Mouse (Mus musculus): ENCODE results near the gene H2afj. TPM values are rescaled to one million over a fixed set of nuclear protein-coding genes. Genes with fewer than 3 reads are reported as not detected.

H2afj gene
- 98.3 and 103 TPM in 2 replicates for polyA plus RNA-seq (2015; fragmentation: Nextera tagmentation; extraction: Ambion mirVana)

DNA sequence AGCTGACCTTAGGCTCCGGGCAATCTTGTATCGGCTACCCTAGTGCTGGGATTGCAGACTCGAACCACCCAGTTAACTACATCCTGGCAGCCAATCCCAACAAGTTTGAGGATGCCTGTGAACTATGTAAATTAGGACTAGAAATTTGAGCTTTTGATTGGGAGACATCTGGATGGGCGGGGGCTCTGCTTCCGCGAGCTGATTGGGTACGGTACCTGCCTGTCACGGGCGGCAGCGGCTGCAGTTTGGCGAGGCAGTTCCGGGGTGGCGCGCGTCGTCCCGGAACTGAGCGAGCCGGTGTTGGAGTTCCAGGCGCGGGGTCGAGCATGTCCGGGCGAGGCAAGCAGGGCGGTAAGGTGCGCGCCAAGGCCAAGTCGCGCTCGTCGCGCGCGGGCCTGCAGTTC lies at the start of gene H2afj:
H2afj (plus strand) TSS at position 231 of the 404 bp plus-strand sequence.
- WGBS = under 1% methylated on average over 34 of the region's 34 CpGs
- H3K4me1 ChIP-seq = peaks cover 37% of the 10 kb centered on the region
- H3K27ac ChIP-seq = peak within 1 kb of the TSS; percentile 80

GRCm38 (mm10) chr6:136763912-136764311 lies 44.1 kb upstream of the H2afj start:
- no peak overlapping the region for H3K4me3 ChIP-seq
- WGBS = 72% methylated on average over 1 of the region's 1 CpGs
- H3K9me3 ChIP-seq = no peaks in the 10 kb centered on the region
- ATAC-seq (replicated peaks) = no peak
- no peak overlapping the region for H3K9ac ChIP-seq
- no peak overlapping the region for H3K27ac ChIP-seq
- no peaks in the 10 kb centered on the region for H3K36me3 ChIP-seq (replicated peaks)
- no peaks in the 10 kb centered on the region for H3K4me1 ChIP-seq
- H3K4me2 ChIP-seq = no peak overlapping the region
- no peaks in the 10 kb centered on the region for H3K27me3 ChIP-seq (replicated peaks)

More for the DNA sequence above, at the start of gene H2afj:
- Histone ChIP-seq H3K9me3 (no peaks in the 10 kb centered on the region), H3K4me3 (peak within 1 kb of the TSS; percentile 89), H3K27me3 (replicated peaks) (no peaks in the 10 kb centered on the region), H3K9ac (peak within 1 kb of the TSS; percentile 64), H3K36me3 (replicated peaks) (peaks cover 8% of the 10 kb centered on the region; the same call in 1 of the 2 replicates), H3K4me2 (peak within 1 kb of the TSS; percentile 77)
- ATAC-seq (replicated peaks) = peak; percentile 91

DNA sequence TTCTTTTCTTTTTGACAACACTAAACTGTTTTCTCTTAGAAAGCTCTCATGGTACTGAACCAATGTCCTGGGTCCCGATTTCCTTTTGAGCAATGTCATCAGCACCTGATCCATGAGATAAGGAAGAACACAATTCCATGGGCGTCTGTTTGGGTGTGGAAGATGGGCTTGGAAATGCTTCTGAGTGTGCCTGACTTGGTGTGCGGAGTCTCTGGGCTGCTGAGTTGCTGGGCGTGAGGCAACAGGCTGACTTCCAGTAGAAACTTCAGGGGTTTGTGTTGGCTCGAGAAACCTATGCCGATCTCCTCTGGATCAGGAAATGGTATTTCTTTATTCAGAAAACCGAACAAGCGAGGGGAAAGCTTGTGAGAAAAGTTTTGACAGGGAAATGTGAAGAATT lies 38.9 kb upstream of the H2afj start:
- H3K4me3 ChIP-seq = no peak overlapping the region
- H3K27me3 ChIP-seq (replicated peaks) = no peaks in the 10 kb centered on the region
- H3K4me1 ChIP-seq = no peaks in the 10 kb centered on the region
- ATAC-seq (replicated peaks) = no peak
- 88% methylated on average over 8 of the region's 8 CpGs for WGBS
- H3K9me3 ChIP-seq = no peaks in the 10 kb centered on the region
- H3K4me2 ChIP-seq = no peak overlapping the region
- no peak overlapping the region for H3K9ac ChIP-seq
- H3K27ac ChIP-seq = no peak overlapping the region
- H3K36me3 ChIP-seq (replicated peaks) = no peaks in the 10 kb centered on the region

DNA sequence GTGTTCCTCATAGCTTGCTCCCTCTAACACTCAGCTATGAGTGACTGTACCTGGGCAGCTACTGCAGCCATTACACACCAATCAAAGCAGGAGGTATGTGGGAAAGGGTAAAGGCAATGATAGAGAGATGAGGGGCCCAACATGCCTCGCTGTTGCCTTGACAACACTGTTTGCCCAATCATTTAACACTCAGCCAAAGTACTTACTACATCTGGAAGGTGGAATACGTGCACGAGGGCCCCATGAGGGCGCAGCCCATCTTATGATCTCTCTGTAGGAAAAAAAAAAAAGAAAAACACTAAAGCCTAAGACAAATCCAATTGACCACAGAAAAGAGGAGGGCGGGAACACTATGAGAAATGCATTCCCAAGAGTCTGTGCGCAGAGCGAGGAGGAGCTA lies 38.2 kb upstream of the H2afj start:
- no peak overlapping the region for H3K4me2 ChIP-seq
- H3K36me3 ChIP-seq (replicated peaks) = no peaks in the 10 kb centered on the region
- 80% methylated on average over 7 of the region's 7 CpGs for WGBS
- no peak for ATAC-seq (replicated peaks)
- H3K9me3 ChIP-seq = no peaks in the 10 kb centered on the region
- H3K27me3 ChIP-seq (replicated peaks) = no peaks in the 10 kb centered on the region
- no peak overlapping the region for H3K4me3 ChIP-seq
- H3K9ac ChIP-seq = no peak overlapping the region
- H3K27ac ChIP-seq = no peak overlapping the region
- no peaks in the 10 kb centered on the region for H3K4me1 ChIP-seq

- no peak overlapping the region for H3K27ac ChIP-seq
- no peak for ATAC-seq (replicated peaks)
- WGBS = 86% methylated on average over 1 of the region's 1 CpGs
- no peaks in the 10 kb centered on the region for H3K4me1 ChIP-seq
- H3K9ac ChIP-seq = no peak overlapping the region
- no peaks in the 10 kb centered on the region for H3K9me3 ChIP-seq
- no peaks in the 10 kb centered on the region for H3K27me3 ChIP-seq (replicated peaks)
- H3K4me3 ChIP-seq = no peak overlapping the region
- no peaks in the 10 kb centered on the region for H3K36me3 ChIP-seq (replicated peaks)
- H3K4me2 ChIP-seq = no peak overlapping the region
Measured at GRCm38 (mm10) chr6:136776392-136776791, 31.7 kb upstream of the H2afj start.

DNA sequence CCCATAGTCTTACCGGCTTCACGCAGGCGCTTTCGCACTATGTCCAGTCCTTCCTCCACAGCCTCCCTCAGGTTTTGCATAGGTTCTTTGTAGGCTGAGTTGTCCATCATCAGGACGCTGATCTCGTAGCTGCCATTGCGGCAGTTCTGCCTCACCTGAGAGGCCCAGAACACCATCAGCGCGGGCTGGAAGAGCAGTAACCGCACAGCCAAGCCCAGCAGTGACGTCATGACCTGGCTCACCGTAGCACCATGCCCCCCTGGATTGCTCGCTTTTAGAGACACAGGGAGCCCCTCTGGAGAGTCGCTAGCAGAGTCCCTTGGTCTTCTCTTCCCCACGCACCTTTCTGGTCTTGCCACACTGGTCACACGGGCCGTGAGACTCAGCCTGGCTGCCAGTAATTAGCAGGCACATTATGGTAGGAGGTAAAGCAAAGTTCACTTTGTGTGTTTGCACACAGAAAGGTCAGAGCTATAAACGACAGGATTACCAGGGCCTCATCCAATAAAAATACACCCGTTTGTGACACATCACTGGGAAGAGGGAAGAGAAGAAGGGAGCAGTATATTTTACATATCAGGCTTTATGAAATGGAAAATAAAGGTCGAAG lies 26.6 kb upstream of the H2afj start, which contains the start of gene Gucy2c:
Gucy2c (minus strand) TSS at position 389 of the 610 bp plus-strand sequence.
- H3K9ac ChIP-seq = no peak within 1 kb of the TSS
- no peaks in the 10 kb centered on the region for H3K27me3 ChIP-seq (replicated peaks)
- no peaks in the 10 kb centered on the region for H3K36me3 ChIP-seq (replicated peaks)
- 82% methylated on average over 20 of the region's 20 CpGs for WGBS
- no peak within 1 kb of the TSS for H3K4me2 ChIP-seq
- no peak within 1 kb of the TSS for H3K4me3 ChIP-seq
- H3K9me3 ChIP-seq = no peaks in the 10 kb centered on the region
- ATAC-seq (replicated peaks) = no peak
- H3K4me1 ChIP-seq = no peaks in the 10 kb centered on the region
- no peak within 1 kb of the TSS for H3K27ac ChIP-seq

- no peak for ATAC-seq (replicated peaks)
- 84% methylated on average over 12 of the region's 12 CpGs for WGBS
- no peaks in the 10 kb centered on the region for H3K27me3 ChIP-seq (replicated peaks)
- H3K4me1 ChIP-seq = no peaks in the 10 kb centered on the region
- H3K9ac ChIP-seq = no peak overlapping the region
- no peak overlapping the region for H3K4me2 ChIP-seq
- no peaks in the 10 kb centered on the region for H3K36me3 ChIP-seq (replicated peaks)
- H3K9me3 ChIP-seq = no peaks in the 10 kb centered on the region
- no peak overlapping the region for H3K4me3 ChIP-seq
- H3K27ac ChIP-seq = no peak overlapping the region
Measured at GRCm38 (mm10) chr6:136782146-136782545, 25.9 kb upstream of the H2afj start.

GRCm38 (mm10) chr6:136782761-136783160 lies 25.3 kb upstream of the H2afj start:
- H3K9me3 ChIP-seq = no peaks in the 10 kb centered on the region
- no peak overlapping the region for H3K4me3 ChIP-seq
- no peak overlapping the region for H3K27ac ChIP-seq
- no peaks in the 10 kb centered on the region for H3K4me1 ChIP-seq
- ATAC-seq (replicated peaks) = no peak
- no peak overlapping the region for H3K9ac ChIP-seq
- no peak overlapping the region for H3K4me2 ChIP-seq
- no peaks in the 10 kb centered on the region for H3K36me3 ChIP-seq (replicated peaks)
- 77% methylated on average over 9 of the region's 9 CpGs for WGBS
- no peaks in the 10 kb centered on the region for H3K27me3 ChIP-seq (replicated peaks)

GRCm38 (mm10) chr6:136789391-136789971 lies 18.6 kb upstream of the H2afj start:
- Histone ChIP-seq H3K9me3 (no peaks in the 10 kb centered on the region), H3K4me1 (peaks cover 11% of the 10 kb centered on the region), H3K4me2 (no peak overlapping the region), H3K4me3 (no peak overlapping the region), H3K27ac (no peak overlapping the region), H3K27me3 (replicated peaks) (no peaks in the 10 kb centered on the region; the same call in 1 of the 2 replicates), H3K9ac (no peak overlapping the region), H3K36me3 (replicated peaks) (no peaks in the 10 kb centered on the region)
- ATAC-seq (replicated peaks) = no peak
- 82% methylated on average over 5 of the region's 5 CpGs for WGBS

DNA sequence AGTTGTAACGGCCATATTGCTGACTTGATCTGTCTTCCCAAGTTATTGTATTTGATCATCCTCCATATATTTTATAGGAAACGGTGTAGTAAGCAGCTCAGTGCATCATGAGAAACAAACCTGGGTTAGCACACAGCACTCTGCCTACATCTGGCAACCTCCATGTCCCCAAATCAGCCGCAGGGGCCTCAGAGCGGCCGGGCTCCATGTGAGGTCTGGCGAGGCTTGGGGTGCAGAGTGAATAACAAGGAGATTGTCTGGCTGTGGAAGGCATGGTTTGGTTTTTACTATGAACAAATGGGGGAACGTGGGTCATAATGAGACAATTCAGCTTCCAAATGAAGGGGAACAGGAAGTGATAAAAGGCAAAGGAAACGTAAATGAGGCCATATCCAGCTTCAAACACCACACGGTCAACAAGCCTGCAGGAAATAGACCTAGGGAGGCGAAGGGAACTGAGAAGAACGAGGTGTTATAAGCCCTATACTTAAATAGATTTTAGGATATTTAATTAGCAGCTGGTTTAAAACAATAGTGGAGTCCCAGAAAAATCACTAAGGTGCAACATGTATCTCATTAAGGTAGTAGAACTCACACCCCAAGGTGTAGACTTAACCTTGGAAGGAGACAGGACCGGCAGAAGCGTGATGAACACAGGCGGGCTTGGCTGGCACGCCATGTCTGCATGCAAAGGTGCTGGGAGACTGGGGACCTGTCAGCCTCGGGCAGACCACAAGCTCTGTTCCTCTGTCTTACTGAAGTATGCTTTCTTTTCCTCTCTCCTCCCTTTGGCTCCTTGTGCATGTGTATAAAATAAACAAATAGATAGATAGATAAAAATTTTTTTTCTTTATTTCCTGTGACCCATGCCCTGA lies 14.9 kb upstream of the H2afj start:
- H3K4me1 ChIP-seq = peaks cover 11% of the 10 kb centered on the region
- H3K4me2 ChIP-seq = peak overlapping the region; percentile 60
- peak overlapping the region; percentile 30 for H3K4me3 ChIP-seq
- H3K27me3 ChIP-seq (replicated peaks) = no peaks in the 10 kb centered on the region; the same call in 1 of the 2 replicates
- H3K36me3 ChIP-seq (replicated peaks) = no peaks in the 10 kb centered on the region
- H3K9me3 ChIP-seq = no peaks in the 10 kb centered on the region
- 0 out of 2 replicates have a peak overlapping the region, but pooled peaks have one; percentile 10 for H3K9ac ChIP-seq
- WGBS = 28% methylated on average over 16 of the region's 16 CpGs
- H3K27ac ChIP-seq = no peak overlapping the region
- no peak for ATAC-seq (replicated peaks)

- no peak for ATAC-seq (replicated peaks)
- Histone ChIP-seq H3K4me1 (peaks cover 11% of the 10 kb centered on the region), H3K27ac (no peak overlapping the region), H3K9me3 (no peaks in the 10 kb centered on the region), H3K4me3 (peak overlapping the region; percentile 30), H3K36me3 (replicated peaks) (no peaks in the 10 kb centered on the region), H3K9ac (peak overlapping the region; percentile 10; the same call in 1 of the 2 replicates), H3K4me2 (peak overlapping the region; percentile 60), H3K27me3 (replicated peaks) (no peaks in the 10 kb centered on the region; the same call in 1 of the 2 replicates)
- WGBS = under 1% methylated on average over 22 of the region's 24 CpGs
Measured at GRCm38 (mm10) chr6:136793831-136794525, 14.1 kb upstream of the H2afj start.

DNA sequence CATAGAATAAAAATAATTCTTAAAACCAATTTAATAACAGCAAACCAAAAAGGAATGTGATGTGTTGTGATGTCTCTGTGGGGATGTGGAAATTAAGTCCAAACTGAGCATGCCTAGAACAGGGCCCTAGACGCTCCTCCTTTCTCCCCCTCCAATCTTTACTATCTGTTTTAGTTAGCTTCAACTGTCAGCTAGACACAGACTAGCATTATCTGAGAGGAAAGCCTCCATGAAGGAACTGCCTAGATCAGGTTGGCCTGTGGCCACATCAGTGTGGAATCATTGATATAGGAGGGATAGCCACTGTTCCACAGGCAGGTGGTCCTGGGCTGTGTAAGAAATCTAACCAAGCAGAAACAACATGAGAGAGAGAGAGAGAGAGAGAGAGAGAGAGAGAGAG lies 12.9 kb upstream of the H2afj start:
- H3K4me2 ChIP-seq = no peak overlapping the region
- no peaks in the 10 kb centered on the region for H3K9me3 ChIP-seq
- no peak overlapping the region for H3K27ac ChIP-seq
- WGBS = 64% methylated on average over 1 of the region's 1 CpGs
- no peaks in the 10 kb centered on the region; the same call in 1 of the 2 replicates for H3K27me3 ChIP-seq (replicated peaks)
- no peaks in the 10 kb centered on the region for H3K36me3 ChIP-seq (replicated peaks)
- no peak overlapping the region for H3K4me3 ChIP-seq
- H3K9ac ChIP-seq = no peak overlapping the region
- no peak for ATAC-seq (replicated peaks)
- peaks cover 11% of the 10 kb centered on the region for H3K4me1 ChIP-seq

Measured in midbrain, embryonic 15.5 days (tissue).